In genomic region chr13:51313129-51313850, GRCm38 (mm10) we compare ENCODE assay signal across 8 mouse cellular contexts.
A peak's percentile ranks its signal among the peaks of the same experiment; 100 is the strongest.
DNase-seq lines count a peak whose midpoint lies in the region; TF ChIP-seq lines count a peak whose summit lies in the region.

No protein-coding gene starts in this region.

- TF ChIP-seq POLR2A in myocyte (IDR thresholded peaks at IDR 0.05; ENCODE audit: insufficient read length, low read depth): no peak

- H3K36me3 ChIP-seq in myocyte (ENCODE audit: control insufficient read depth, insufficient read depth): no peaks in the 10 kb centered on the region

- no peak overlapping the region for H3ac ChIP-seq in myocyte (ENCODE audit: control insufficient read depth, insufficient read length)

- H3K4me2 ChIP-seq in myocyte (ENCODE audit: low read depth): peak overlapping the region; percentile 88

- H3K27me3 ChIP-seq in myocyte (ENCODE audit: control insufficient read depth, insufficient read depth, insufficient read length): no peaks in the 10 kb centered on the region

- no peak overlapping the region for H3K4me3 ChIP-seq in myocyte

- H3K79me2 ChIP-seq in myocyte (ENCODE audit: control insufficient read depth, insufficient read depth): no peaks in the 10 kb centered on the region

- peak; percentile 30 for DNase-seq in kidney, adult 11 months
- DNase-seq in kidney, adult 18-20 months: no peak
- peak; percentile 67 to 84 for DNase-seq in heart, adult 18-20 months
- peak; percentile 48 for DNase-seq in kidney, postnatal 10 days
- DNase-seq in layer of hippocampus, postnatal 25 days (ENCODE audit: extremely low spot score in 1 of 2, low spot score in 1 of 2): no peak
- no peak for DNase-seq in layer of hippocampus, postnatal 10 days (ENCODE audit: low spot score in 2 of 2)
- DNase-seq in adrenal gland, adult 2 months: no peak

TF ChIP-seq in myocyte, 11 proteins besides CTCF, POLR2A, EP300 and RAD21:
- TF ChIP-seq TCF12 (IDR thresholded peaks at IDR 0.05; ENCODE audit: insufficient read depth, poor library complexity, severe bottlenecking): peak; percentile 85
- TF ChIP-seq POLR2AphosphoS2 (IDR thresholded peaks at IDR 0.05; ENCODE audit: insufficient read length, low read depth): no peak
- TF ChIP-seq TCF3 (IDR thresholded peaks at IDR 0.05; ENCODE audit: insufficient read length, low read depth): peak; percentile 45
- TF ChIP-seq SRF (IDR thresholded peaks at IDR 0.05; ENCODE audit: control insufficient read depth, insufficient read length, low read depth): no peak
- peak; percentile 75 to 96 (median 93) for TF ChIP-seq MYOD1 (IDR thresholded peaks at IDR 0.05; ENCODE audit: control insufficient read depth in 1 of 3, insufficient read length in 2 of 3, low read depth in 2 of 3)
- TF ChIP-seq REST (IDR thresholded peaks at IDR 0.05; ENCODE audit: insufficient read depth, insufficient read length): no peak
- no peak for TF ChIP-seq USF1 (IDR thresholded peaks at IDR 0.05; ENCODE audit: low read depth)
- no peak for TF ChIP-seq MAX (IDR thresholded peaks at IDR 0.05; ENCODE audit: low read depth)
- TF ChIP-seq MYOG (IDR thresholded peaks at IDR 0.05; ENCODE audit: control insufficient read depth in 1 of 3, insufficient read depth in 1 of 3, insufficient read length in 2 of 3, low read depth in 2 of 3): peak; percentile 72 to 98 (median 96)
- TF ChIP-seq CEBPB (IDR thresholded peaks at IDR 0.05; ENCODE audit: insufficient read depth, poor library complexity, severe bottlenecking): no peak
- TF ChIP-seq E2F4 (IDR thresholded peaks at IDR 0.05; ENCODE audit: insufficient read depth): no peak

Comparison
In these comparisons a context has a peak if more than half of its experiments do, and no peak if none do; other contexts are left out.
1. DNase-seq: peak in kidney, adult 11 months (single experiment), heart, adult 18-20 months (2 of 2) and kidney, postnatal 10 days (single experiment); none in kidney, adult 18-20 months (single experiment), layer of hippocampus, postnatal 25 days (0 of 2), layer of hippocampus, postnatal 10 days (0 of 2) and adrenal gland, adult 2 months (single experiment).